Mouse (Mus musculus): Measurements from ENCODE around the gene Olfr1472. TPM values are rescaled to one million over a fixed set of nuclear protein-coding genes. Genes with fewer than 3 reads are reported as not detected.

Gene Olfr1472
- total RNA-seq (2023), result not detected

GRCm38 (mm10) chr19:13455986-13456385 lies at the start of gene Olfr1472:
Gene Olfr1472 (minus strand): TSS chr19:13456086.

GRCm38 (mm10) chr19:13500246-13500645 lies 44.4 kb upstream of the Olfr1472 start, which contains the start of gene Olfr1477:
Gene Olfr1477 (plus strand): TSS chr19:13500546.

GRCm38 (mm10) chr19:13480096-13480495 lies 24.2 kb upstream of the Olfr1472 start, which contains the start of gene Olfr1475:
Gene Olfr1475 (minus strand): TSS chr19:13480196.

GRCm38 (mm10) chr19:13469265-13469664 lies 13.4 kb upstream of the Olfr1472 start, which contains the start of gene Olfr1474:
Gene Olfr1474 (plus strand): TSS chr19:13469565.

GRCm38 (mm10) chr19:13443109-13443508 lies 12.8 kb downstream of the Olfr1472 start, which contains the start of gene Olfr1471:
Gene Olfr1471 (plus strand): TSS chr19:13443409.

GRCm38 (mm10) chr19:13407549-13407948 lies 48.3 kb downstream of the Olfr1472 start, which contains the start of gene Olfr1469:
Gene Olfr1469 (plus strand): TSS chr19:13407849.

Other genes starting within 250 kb of the Olfr1472 start
- not detected for gene Olfr1463, start 224.8 kb downstream of the Olfr1472 start, total RNA-seq (2023)
- gene Olfr1465, start 140.5 kb downstream of the Olfr1472 start, total RNA-seq (2023), result not detected
- not detected for gene Olfr1466, start 117.2 kb downstream of the Olfr1472 start, total RNA-seq (2023)
- gene Olfr1467, start 93.8 kb downstream of the Olfr1472 start, total RNA-seq (2023), result not detected
- gene Olfr1469, start 48.2 kb downstream of the Olfr1472 start, total RNA-seq (2023), result not detected
- not detected for gene Olfr1471, start 12.7 kb downstream of the Olfr1472 start, total RNA-seq (2023)
- not detected for gene Olfr1474, start 13.5 kb upstream of the Olfr1472 start, total RNA-seq (2023)
- not detected for gene Olfr1475, start 24.1 kb upstream of the Olfr1472 start, total RNA-seq (2023)
- not detected for gene Olfr1477, start 44.5 kb upstream of the Olfr1472 start, total RNA-seq (2023)
- not detected for gene Olfr1480, start 71.8 kb upstream of the Olfr1472 start, total RNA-seq (2023)
- not detected for gene Olfr1484, start 127.4 kb upstream of the Olfr1472 start, total RNA-seq (2023)
- not detected for gene Olfr1487, start 161.3 kb upstream of the Olfr1472 start, total RNA-seq (2023)
- gene Olfr1489, start 175.5 kb upstream of the Olfr1472 start, total RNA-seq (2023), result not detected
- gene Olfr1490, start 195.0 kb upstream of the Olfr1472 start, total RNA-seq (2023), result not detected
- not detected for gene Olfr1491, start 241.2 kb upstream of the Olfr1472 start, total RNA-seq (2023)